Mouse (Mus musculus): ENCODE data around the gene Cyp4a30b. TPM values are rescaled to one million over a fixed set of nuclear protein-coding genes. Genes with fewer than 3 reads are reported as not detected.

Gene Cyp4a30b
- not detected for polyA plus RNA-seq (2014; fragmentation: Illumina TruSeq; extraction: RNeasy Lipid Tissue Mini Kit (QIAGEN cat#74804); ENCODE audit: low read depth, low replicate concordance)

DNA sequence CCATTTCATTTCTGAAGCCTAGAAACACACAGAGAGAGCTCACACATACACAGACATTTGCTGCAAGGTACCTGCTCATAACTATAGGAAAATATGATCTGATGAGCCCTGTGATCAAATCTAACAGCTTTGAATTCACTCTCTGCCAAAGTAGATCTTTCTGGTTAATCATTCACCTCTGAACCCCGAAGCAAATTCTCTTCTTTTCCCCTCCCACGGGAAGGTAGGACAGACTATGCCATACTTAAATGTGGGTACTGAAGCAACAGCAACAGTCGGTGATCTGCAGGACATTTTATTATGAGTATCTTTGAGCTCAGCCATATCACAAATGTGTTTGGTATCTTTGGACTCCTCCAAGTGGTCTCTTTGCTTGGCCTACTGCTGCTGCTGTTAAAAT lies at the start of gene Cyp4a30b:
TSS of gene Cyp4a30b (plus strand) at position 301 of the 400 bp plus-strand sequence.

DNA sequence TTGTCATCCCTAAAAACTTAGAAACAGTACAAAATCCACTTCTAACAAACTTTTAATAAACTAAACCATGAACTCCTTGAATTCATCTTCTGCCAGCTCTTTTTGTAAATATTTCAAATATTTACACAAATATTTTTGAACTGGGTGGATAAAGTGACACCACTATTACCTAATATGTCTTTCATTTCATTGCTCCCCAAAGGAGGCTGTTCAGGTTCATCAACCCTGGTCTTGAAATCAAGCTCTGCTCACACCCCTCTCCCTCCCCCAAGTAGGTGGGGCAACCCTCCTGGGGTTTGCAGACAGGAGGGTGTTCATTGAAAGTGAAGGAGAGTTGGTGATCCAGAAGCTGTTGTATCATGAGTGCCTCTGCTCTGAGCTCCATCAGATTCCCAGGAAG lies 41.1 kb upstream of the Cyp4a30b start, which contains the start of gene Cyp4a12b:
TSS of gene Cyp4a12b (plus strand) at position 301 of the 400 bp plus-strand sequence.

DNA sequence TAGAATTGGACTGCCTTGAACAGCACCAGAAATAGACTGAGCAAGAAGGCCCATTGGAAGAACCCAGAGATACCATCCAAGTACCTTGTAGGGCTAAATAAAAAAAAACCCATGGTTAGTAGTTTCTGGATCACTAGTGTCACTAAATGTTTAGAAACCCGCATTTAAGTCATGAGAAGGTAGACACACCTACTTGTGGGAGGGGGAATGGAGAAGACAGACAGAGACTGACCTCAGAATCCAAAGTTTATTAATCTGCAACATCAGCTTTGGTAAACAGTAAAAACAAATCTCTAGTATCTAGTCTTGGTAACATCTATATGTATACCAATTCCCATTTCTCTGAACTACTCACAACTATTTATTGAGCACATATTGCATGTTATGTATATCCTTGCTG lies 43.6 kb downstream of the Cyp4a30b start, which contains the start of gene Cyp4a14:
TSS of gene Cyp4a14 (minus strand) at position 142 of the 400 bp plus-strand sequence.

DNA sequence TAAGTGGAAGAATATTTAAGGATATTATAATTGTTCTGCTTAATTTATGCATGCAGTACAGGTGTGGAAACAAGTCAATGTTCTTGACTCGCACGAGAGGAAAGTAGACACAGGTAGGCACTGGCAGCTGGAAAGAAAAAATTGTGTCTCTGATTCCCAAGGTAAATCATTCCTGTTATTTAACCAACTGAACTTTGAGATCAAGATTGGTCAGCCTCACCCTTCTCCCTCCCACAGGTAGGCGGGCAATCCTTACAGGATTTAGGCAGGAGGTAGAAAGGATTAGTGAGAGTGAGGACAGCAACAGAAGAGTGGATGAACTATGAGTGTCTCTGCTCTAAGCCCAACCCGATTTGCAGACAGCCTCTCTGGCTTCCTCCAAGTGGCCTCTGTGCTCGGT lies 65.6 kb downstream of the Cyp4a30b start, which contains the start of gene Cyp4a10:
TSS of gene Cyp4a10 (plus strand) at position 265 of the 400 bp plus-strand sequence.

Other genes with a start within 250 kb of the Cyp4a30b start
- gene Cyp4a29, start 210.5 kb upstream of the Cyp4a30b start, polyA plus RNA-seq (2014; fragmentation: Illumina TruSeq; extraction: RNeasy Lipid Tissue Mini Kit (QIAGEN cat#74804); ENCODE audit: low read depth, low replicate concordance) = not detected
- not detected for gene Cyp4a12a, start 153.6 kb upstream of the Cyp4a30b start, polyA plus RNA-seq (2014; fragmentation: Illumina TruSeq; extraction: RNeasy Lipid Tissue Mini Kit (QIAGEN cat#74804); ENCODE audit: low read depth, low replicate concordance)
- gene Cyp4a12b, start 41.0 kb upstream of the Cyp4a30b start, polyA plus RNA-seq (2014; fragmentation: Illumina TruSeq; extraction: RNeasy Lipid Tissue Mini Kit (QIAGEN cat#74804); ENCODE audit: low read depth, low replicate concordance) = not detected
- 0.21 TPM for gene Cyp4a14, start 43.5 kb downstream of the Cyp4a30b start, polyA plus RNA-seq (2014; fragmentation: Illumina TruSeq; extraction: RNeasy Lipid Tissue Mini Kit (QIAGEN cat#74804); ENCODE audit: low read depth, low replicate concordance)
- gene Cyp4a10, start 65.7 kb downstream of the Cyp4a30b start, polyA plus RNA-seq (2014; fragmentation: Illumina TruSeq; extraction: RNeasy Lipid Tissue Mini Kit (QIAGEN cat#74804); ENCODE audit: low read depth, low replicate concordance) = 0.20 TPM
- gene Cyp4a31, start 111.0 kb downstream of the Cyp4a30b start, polyA plus RNA-seq (2014; fragmentation: Illumina TruSeq; extraction: RNeasy Lipid Tissue Mini Kit (QIAGEN cat#74804); ENCODE audit: low read depth, low replicate concordance) = 0.17 TPM
- not detected for gene Cyp4a32, start 148.4 kb downstream of the Cyp4a30b start, polyA plus RNA-seq (2014; fragmentation: Illumina TruSeq; extraction: RNeasy Lipid Tissue Mini Kit (QIAGEN cat#74804); ENCODE audit: low read depth, low replicate concordance)
- not detected for gene Cyp4b1, start 195.1 kb downstream of the Cyp4a30b start, polyA plus RNA-seq (2014; fragmentation: Illumina TruSeq; extraction: RNeasy Lipid Tissue Mini Kit (QIAGEN cat#74804); ENCODE audit: low read depth, low replicate concordance)